Mouse (Mus musculus) testis, adult 2 months (tissue): ENCODE results near the gene Nol10. TPM values are rescaled to one million over a fixed set of nuclear protein-coding genes. Genes with fewer than 3 reads are reported as not detected.
A peak's percentile ranks its signal among the peaks of the same experiment; 100 is the strongest.

Experiments used
- H3K27ac ChIP-seq: fragments of 200-500 bp; 2 replicates; pipeline ENCODE4 v1.5.1; 2012; ENCODE audit warnings: low read depth, low read length; ENCODE audit not compliant: control insufficient read depth, insufficient read depth
- H3K27me3 ChIP-seq: fragments of 200-500 bp; 2 replicates; pipeline ENCODE4 v1.6.1; 2012; ENCODE audit warnings: mild to moderate bottlenecking, low read length, moderate library complexity; ENCODE audit not compliant: control insufficient read depth, insufficient read depth
- H3K36me3 ChIP-seq: fragments of 200-500 bp; 2 replicates; pipeline ENCODE4 v1.6.1; 2012; ENCODE audit warnings: mild to moderate bottlenecking, low read length; ENCODE audit not compliant: control insufficient read depth, insufficient read depth
- H3K4me1 ChIP-seq: fragments of 200-500 bp; 2 replicates; pipeline ENCODE4 v1.6.1; 2012; ENCODE audit warnings: low read length; ENCODE audit not compliant: control insufficient read depth, insufficient read depth
- H3K4me3 ChIP-seq: fragments of 200-500 bp; 2 replicates; pipeline ENCODE4 v1.5.1; 2012; ENCODE audit warnings: low read depth, mild to moderate bottlenecking, low read length, moderate library complexity, mixed read lengths; ENCODE audit not compliant: control insufficient read depth
- CTCF ChIP-seq: fragments of 200-500 bp; IDR thresholded peaks from 2 replicates; pipeline ENCODE4 v1.5.1; 2012; ENCODE audit warnings: low read depth, mild to moderate bottlenecking, inconsistent platforms, low read length, moderate library complexity; ENCODE audit not compliant: control insufficient read depth, insufficient read depth, insufficient replicate concordance
- POLR2A ChIP-seq: fragments of 200-500 bp; IDR thresholded peaks from 2 replicates; pipeline ENCODE4 v1.6.1; 2012; ENCODE audit warnings: low read depth, mild to moderate bottlenecking, inconsistent platforms, low read length, moderate library complexity; ENCODE audit not compliant: control insufficient read depth
- polyA plus RNA-seq: library from polyadenylated mRNA; depleted of rRNA; stranded (reverse); fragments of >200 nt; gene quantifications from 2 replicates; pipeline ENCODE4 v1.2.3, GENCODE M21; 2012; rRNA removed

Gene Nol10
- polyA plus RNA-seq, result 3.8 and 4.0 TPM in 2 replicates

DNA sequence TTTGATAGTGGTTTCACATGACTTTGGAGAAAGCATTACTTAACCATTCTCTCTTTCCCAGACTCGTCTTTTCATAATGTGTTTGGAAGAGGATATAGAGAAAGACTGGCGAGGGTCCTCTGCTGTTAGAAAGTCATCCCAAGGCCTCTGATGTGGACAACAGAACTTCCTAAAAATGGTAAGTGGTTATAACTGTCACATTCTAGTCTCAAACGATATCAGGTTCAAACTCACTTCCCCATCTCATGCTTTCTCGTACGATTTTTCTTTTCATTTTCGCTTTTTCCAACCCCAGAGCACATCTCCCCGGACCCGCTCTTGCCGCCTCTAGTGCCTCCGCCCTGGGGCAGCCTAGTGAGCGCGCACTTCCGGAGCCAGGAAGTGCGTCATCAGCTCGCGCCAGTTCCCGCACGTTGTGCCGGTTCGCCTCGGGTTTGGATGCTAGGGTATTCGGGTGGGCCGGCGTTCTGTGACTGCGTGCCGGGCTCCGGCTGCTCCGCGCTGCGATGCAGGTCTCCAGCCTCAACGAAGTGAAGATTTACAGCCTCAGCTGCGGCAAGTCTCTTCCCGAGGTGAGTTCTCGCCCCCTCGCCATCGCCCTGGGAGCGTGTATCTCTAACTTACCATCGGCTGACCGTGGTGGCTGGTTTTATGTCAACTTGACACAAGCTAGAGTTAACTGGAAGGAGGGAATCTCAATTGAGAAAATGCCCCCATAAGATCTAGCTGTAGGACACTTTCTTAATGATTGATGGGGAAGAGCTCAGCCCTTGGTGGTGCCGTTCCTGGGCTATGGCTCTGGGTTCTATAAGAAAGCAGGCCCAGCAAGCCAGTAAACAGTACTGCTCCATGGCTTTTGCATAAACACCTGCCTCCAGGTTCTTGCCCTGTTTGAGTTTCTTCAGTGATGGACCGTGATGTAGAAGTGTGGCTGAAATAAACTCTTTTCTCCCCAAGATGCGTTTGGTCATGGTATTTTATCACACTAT, at the start of gene Nol10:
Gene Nol10 (plus strand): TSS at position 411 of the 989 bp plus-strand sequence.
- Histone ChIP-seq H3K27ac (peak within 1 kb of the TSS; percentile 93), H3K36me3 (peaks cover 1% of the 10 kb centered on the region), H3K4me1 (peaks cover 4% of the 10 kb centered on the region; the same call in 1 of the 2 replicates), H3K27me3 (no peaks in the 10 kb centered on the region), H3K4me3 (peak within 1 kb of the TSS; percentile 100)
- TF ChIP-seq CTCF, result no peak
- peak; percentile 98 for TF ChIP-seq POLR2A

DNA sequence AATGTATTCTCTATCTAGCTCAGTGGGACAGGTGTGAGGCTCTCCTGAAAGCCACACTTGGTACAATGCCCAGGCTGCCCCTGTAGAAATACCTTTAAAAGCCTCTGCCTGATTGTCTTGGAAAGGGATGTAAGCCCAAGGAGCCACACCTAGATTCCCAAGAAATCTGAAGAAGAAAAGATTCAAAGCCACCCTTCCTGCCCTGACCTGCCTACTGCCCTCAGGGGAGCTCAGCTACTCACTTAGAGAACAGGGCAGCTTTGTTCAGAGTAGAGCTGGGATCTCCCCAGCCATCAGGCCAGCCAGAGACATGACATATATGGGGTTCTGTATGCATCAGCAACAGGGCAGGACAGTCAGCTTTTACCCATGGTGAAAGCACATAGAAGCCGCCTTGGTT, 48.4 kb upstream of the Nol10 start:
- TF ChIP-seq CTCF (no peak), POLR2A (no peak)
- H3K27me3 ChIP-seq, result no peaks in the 10 kb centered on the region
- no peaks in the 10 kb centered on the region for H3K4me1 ChIP-seq
- no peak overlapping the region for H3K27ac ChIP-seq
- H3K36me3 ChIP-seq, result no peaks in the 10 kb centered on the region
- H3K4me3 ChIP-seq, result no peak overlapping the region

DNA sequence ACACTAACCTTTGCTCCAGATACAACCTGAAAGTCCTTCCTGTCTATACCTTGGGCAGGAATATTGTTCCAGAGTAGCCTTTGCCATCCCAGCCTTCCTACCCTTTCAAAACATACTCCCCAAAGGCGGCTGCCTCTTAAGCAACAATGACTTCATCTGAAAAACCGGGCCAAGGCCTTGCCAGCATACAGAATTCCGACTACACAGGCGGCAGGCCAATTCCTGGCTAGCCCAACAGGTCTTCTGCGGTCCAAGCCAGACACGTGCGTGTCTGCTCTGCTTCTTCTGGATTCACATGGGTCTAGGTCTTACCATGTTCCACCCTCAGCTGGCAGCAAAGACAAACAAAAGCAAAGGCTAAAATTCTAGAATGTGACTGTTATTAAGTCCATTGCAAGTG, 42.8 kb upstream of the Nol10 start:
- H3K27ac ChIP-seq, result no peak overlapping the region
- TF ChIP-seq CTCF (no peak), POLR2A (no peak)
- no peaks in the 10 kb centered on the region for H3K36me3 ChIP-seq
- H3K4me1 ChIP-seq, result peaks cover 3% of the 10 kb centered on the region
- no peaks in the 10 kb centered on the region for H3K27me3 ChIP-seq
- no peak overlapping the region for H3K4me3 ChIP-seq

DNA sequence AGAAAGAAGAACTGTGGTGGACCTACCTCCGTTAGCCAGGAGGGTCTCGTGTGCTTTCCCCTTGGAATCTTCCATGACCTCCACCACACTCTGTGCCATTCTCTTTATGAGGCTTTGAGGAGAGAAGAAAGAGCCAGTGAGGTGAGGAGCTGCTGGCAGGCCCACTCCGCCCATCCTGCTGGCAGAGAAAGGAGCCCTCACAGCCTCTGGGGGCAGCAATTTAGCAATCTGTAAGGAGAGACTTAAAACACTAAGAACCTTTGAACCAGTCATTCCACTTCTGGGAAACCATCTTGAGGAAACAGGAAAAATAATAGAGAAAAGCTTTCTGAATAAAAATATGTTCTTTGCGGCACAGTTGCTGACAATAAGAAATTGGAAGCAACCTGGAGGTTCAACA, 40.0 kb upstream of the Nol10 start:
- Histone ChIP-seq H3K4me1 (peaks cover 3% of the 10 kb centered on the region), H3K4me3 (no peak overlapping the region), H3K36me3 (no peaks in the 10 kb centered on the region), H3K27ac (no peak overlapping the region), H3K27me3 (no peaks in the 10 kb centered on the region)
- TF ChIP-seq POLR2A (no peak), CTCF (no peak)

DNA sequence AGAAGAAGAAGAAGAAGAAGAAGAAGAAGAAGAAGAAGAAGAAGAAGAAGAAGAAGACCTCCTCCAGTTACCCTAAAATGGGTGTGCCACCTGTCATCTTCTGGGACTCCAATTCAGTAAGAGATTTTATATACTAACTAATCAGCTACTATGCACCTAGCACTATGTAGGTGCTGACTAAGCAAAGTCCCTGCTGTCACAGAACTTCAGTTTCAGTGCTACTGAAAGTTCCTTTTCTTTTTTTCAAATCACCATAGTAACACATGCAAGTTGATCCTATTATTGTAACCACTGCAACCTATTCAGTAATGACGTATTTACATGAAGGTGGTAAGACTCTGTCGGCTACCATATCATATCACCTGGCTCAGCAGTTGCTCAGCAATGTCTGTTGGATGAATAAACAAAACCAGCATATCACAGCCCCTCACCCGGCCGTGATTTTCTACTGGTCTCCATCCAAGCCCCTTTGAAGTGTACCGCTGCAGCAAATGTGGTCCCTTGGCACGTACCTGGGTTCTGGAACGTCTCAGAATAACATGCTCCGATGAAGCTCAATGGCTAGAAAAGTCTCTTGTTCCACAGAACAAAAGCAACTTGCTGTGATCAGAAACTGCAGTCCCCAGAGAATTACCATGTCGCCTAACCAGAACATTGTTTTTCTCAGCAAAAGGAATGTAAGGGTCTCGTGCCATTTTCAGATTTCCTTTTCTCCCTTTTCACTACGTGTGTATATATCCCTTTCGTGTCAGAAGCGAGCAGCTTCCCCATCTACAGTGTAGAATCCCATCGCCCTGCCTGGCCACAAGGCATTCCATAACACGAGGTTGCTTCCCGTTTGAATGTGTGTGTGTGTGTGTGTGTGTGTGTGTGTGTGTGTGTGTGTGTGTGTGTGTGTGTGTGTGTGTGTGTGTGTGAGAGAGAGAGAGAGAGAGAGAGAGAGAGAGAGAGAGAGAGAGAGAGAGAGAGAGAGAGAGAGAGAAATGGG, 37.1 kb upstream of the Nol10 start:
- Histone ChIP-seq H3K36me3 (no peaks in the 10 kb centered on the region), H3K4me3 (no peak overlapping the region), H3K4me1 (no peaks in the 10 kb centered on the region), H3K27ac (no peak overlapping the region), H3K27me3 (no peaks in the 10 kb centered on the region)
- TF ChIP-seq CTCF, result no peak
- no peak for TF ChIP-seq POLR2A

DNA sequence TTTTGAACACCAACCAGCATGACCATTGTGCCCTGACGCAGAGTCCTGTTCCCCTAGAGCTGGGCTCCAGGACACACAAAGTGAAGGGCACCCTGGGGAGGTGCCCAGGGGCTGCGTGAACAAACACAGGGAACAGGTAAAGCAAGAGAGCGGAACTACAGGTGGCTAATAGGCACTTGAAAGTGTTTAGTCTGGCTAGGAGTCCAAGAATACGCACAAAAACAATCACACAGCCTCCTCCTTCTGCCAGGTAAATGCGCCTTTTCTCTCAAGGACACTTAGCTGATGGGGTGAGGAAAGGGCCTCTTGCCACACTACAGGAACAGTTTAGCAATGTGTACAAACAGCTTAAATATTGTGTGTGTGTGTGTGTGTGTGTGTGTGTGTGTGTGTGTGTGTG, 32.2 kb upstream of the Nol10 start:
- Histone ChIP-seq H3K27me3 (no peaks in the 10 kb centered on the region), H3K4me3 (no peak overlapping the region), H3K4me1 (no peaks in the 10 kb centered on the region), H3K36me3 (no peaks in the 10 kb centered on the region), H3K27ac (no peak overlapping the region)
- TF ChIP-seq CTCF, result no peak
- no peak for TF ChIP-seq POLR2A

GRCm38 (mm10) chr12:17317970-17318369, 30.3 kb upstream of the Nol10 start:
- Histone ChIP-seq H3K4me3 (no peak overlapping the region), H3K36me3 (no peaks in the 10 kb centered on the region), H3K4me1 (no peaks in the 10 kb centered on the region), H3K27me3 (no peaks in the 10 kb centered on the region), H3K27ac (no peak overlapping the region)
- no peak for TF ChIP-seq POLR2A
- no peak for TF ChIP-seq CTCF
